Mouse (Mus musculus): Measurements from ENCODE around the gene P2ry14. TPM values are rescaled to one million over a fixed set of nuclear protein-coding genes. Genes with fewer than 3 reads are reported as not detected.
A peak's percentile ranks its signal among the peaks of the same experiment; 100 is the strongest.
"Not testable (repeated sequence)": the region's sequence is repeated elsewhere in the genome, so short reads cannot be mapped to it uniquely, and the experiment has no call there.

The P2ry14 gene
- polyA plus RNA-seq, 1 experiment from 2014 or later: 1.5 TPM

DNA sequence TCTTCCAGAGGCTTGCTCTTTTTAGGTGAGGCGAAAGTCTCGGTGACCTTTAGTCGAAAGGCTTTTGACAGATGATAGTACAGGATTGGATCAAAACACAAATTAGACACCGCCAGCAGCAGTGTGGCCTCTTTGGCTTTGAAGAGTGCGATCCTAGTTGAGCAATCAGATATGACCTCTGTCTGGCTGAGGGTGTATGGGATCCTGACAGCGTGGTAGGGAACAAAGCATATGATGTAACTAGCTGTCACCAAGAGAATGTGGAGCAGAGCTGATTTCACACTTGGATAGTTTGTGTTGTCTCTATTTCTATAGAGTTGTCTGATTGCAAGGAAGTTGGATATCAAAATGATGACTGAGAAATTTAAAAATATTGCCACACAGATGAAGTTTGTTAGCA is 56.0 kb downstream of the P2ry14 start:
- H3K9me3 ChIP-seq (replicated peaks): no peaks in the 10 kb centered on the region
- no peak for ATAC-seq (ENCODE audit: low FRiP score)
- no peak overlapping the region for H3K4me3 ChIP-seq
- no peak overlapping the region for H3K4me2 ChIP-seq (replicated peaks)
- H3K27me3 ChIP-seq: no peaks in the 10 kb centered on the region
- H3K36me3 ChIP-seq: no peaks in the 10 kb centered on the region
- H3K27ac ChIP-seq: no peak overlapping the region
- WGBS: 54% methylated on average over 6 of the region's 6 CpGs
- H3K9ac ChIP-seq: no peak overlapping the region
- H3K4me1 ChIP-seq: 0 out of 2 replicates have a peak, but pooled peaks cover 5% of the 10 kb centered on the region

DNA sequence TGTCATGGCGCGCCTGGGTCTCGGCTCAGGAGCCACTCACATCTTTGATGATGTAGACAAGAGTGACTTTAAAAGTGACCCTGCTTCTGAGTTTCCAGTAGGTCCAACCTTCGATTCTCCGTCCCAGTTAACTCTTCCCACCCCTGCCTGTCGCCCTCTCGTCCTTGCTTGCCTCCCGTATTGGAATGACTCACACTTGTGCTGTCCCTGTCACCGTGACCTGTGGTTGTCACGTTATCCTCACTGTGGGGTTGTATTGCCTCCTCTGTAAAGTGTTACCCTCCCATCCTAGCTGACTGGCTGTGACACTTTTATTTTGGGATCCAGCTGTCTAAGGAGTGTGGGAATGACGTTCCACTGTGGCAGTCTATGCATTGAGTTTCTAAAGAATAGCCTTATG is 60.7 kb downstream of the P2ry14 start:
- 79% methylated on average over 11 of the region's 11 CpGs for WGBS
- no peaks in the 10 kb centered on the region for H3K36me3 ChIP-seq
- no peaks in the 10 kb centered on the region for H3K9me3 ChIP-seq (replicated peaks)
- H3K4me3 ChIP-seq: no peak overlapping the region
- no peak overlapping the region for H3K4me2 ChIP-seq (replicated peaks)
- H3K9ac ChIP-seq: no peak overlapping the region
- no peak for ATAC-seq (ENCODE audit: low FRiP score)
- no peak overlapping the region for H3K27ac ChIP-seq
- H3K27me3 ChIP-seq: no peaks in the 10 kb centered on the region
- H3K4me1 ChIP-seq: 0 out of 2 replicates have a peak, but pooled peaks cover 5% of the 10 kb centered on the region

DNA sequence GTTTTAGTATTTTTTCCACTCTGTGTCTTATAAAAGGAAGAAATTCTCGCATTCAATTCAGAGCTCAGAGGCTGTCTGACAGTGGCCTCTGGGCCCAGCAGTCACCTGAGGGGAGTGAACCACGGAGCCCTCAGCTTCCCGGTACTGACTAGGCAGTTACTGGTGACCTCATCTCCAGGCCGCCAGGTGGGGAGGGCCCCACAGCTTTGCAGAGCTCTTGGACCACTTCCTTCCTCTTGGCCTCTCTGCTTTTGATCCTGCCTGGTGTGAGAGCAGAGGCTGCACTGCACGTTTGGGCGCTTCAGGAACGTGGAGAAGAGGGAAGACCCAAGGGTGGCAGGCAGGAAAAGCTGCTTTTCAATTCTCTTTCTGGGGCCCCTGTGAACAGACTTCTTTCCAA is 72.5 kb downstream of the P2ry14 start:
- 25% methylated on average over 7 of the region's 7 CpGs for WGBS

DNA sequence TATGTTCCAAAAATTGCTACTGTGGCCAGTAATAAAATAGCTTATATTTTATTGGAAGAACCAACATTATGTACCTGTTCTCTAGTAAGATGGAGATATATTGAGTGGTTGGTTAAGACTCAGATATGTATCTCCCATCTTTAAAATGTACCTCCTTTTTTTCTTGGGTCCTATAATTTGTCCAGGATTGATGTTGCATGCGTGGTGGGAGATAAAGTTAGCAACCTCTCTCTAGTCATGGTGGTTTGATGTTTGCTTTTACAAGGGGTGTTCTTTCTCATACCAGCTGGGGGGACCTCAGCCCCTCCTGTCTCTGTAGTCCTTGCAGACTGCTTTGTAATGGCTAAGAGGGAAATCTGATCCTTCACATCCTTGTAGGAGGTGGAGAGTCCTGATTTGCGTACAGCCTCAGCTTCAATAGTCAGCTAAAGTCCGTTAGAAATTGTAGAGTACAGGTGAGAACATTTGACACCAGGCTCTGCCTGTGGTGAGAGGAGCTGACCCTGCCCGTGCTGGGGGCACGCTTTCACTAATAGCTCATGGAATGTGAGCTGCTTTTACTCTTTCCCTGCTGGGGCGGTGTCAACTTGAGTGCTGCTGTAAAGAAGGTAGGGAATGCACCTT is 73.0 kb downstream of the P2ry14 start:
- Histone ChIP-seq H3K4me3 (no peak overlapping the region), H3K27me3 (no peaks in the 10 kb centered on the region), H3K4me2 (replicated peaks) (no peak overlapping the region), H3K36me3 (no peaks in the 10 kb centered on the region), H3K9me3 (replicated peaks) (no peaks in the 10 kb centered on the region), H3K9ac (no peak overlapping the region), H3K4me1 (peaks cover 7% of the 10 kb centered on the region), H3K27ac (no peak overlapping the region)
- WGBS: 24% methylated on average over 6 of the region's 6 CpGs
- no peak for ATAC-seq (ENCODE audit: low FRiP score)

More for the DNA sequence above, 72.5 kb downstream of the P2ry14 start:
- no peak for ATAC-seq (ENCODE audit: low FRiP score)
- no peak overlapping the region for H3K9ac ChIP-seq
- no peaks in the 10 kb centered on the region for H3K9me3 ChIP-seq (replicated peaks)
- H3K4me2 ChIP-seq (replicated peaks): 0 out of 2 replicates have a peak overlapping the region, but pooled peaks have one; percentile 6
- H3K4me3 ChIP-seq: no peak overlapping the region
- peaks cover 7% of the 10 kb centered on the region for H3K4me1 ChIP-seq
- no peak overlapping the region for H3K27ac ChIP-seq
- no peaks in the 10 kb centered on the region for H3K36me3 ChIP-seq
- H3K27me3 ChIP-seq: no peaks in the 10 kb centered on the region

DNA sequence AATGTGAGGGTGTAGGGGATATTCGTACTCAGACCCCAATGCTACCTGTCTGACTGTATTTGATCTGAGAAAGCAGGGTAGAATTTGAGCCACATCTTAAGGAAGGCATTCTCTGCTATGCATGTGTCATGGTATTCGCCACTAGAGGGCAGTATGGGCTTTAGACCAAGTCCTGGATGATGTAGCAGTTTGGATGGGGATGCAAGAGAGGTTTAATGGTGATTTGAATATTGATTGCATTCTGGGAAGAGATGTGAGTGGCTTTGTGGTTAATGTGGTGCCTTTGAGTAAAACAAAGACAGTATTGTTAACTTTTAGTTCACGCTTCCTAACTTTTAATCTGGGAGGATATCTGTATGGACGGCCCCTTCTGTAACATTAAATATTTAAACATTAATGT is 74.1 kb downstream of the P2ry14 start:
- H3K4me2 ChIP-seq (replicated peaks): no peak overlapping the region
- 45% methylated on average over 4 of the region's 4 CpGs for WGBS
- no peak overlapping the region for H3K9ac ChIP-seq
- peaks cover 7% of the 10 kb centered on the region for H3K4me1 ChIP-seq
- no peaks in the 10 kb centered on the region for H3K9me3 ChIP-seq (replicated peaks)
- no peaks in the 10 kb centered on the region for H3K27me3 ChIP-seq
- H3K27ac ChIP-seq: no peak overlapping the region
- no peaks in the 10 kb centered on the region for H3K36me3 ChIP-seq
- peak; percentile 77 for ATAC-seq (ENCODE audit: low FRiP score)
- no peak overlapping the region for H3K4me3 ChIP-seq

DNA sequence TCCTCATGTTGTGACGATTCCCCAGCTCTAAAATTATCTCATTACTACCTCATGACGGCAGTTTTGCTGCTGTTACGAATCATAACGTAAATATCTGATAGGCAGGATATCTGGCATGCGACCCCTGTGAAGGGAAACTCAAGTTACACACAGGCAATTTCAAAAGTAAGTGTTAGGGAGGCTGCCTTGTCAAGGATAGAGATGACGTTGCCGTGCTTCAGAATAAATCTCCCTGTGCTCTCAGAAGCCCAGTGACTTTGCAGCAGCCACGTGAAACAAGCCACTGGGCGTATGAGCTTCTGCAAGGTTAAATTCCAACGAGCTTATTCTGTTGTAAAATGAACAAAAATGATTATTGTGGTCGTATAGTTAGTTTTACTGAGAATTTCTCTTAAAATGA is 74.8 kb downstream of the P2ry14 start:
- H3K27me3 ChIP-seq: no peaks in the 10 kb centered on the region
- no peaks in the 10 kb centered on the region for H3K36me3 ChIP-seq
- H3K27ac ChIP-seq: no peak overlapping the region
- H3K9me3 ChIP-seq (replicated peaks): no peaks in the 10 kb centered on the region
- no peak overlapping the region for H3K4me2 ChIP-seq (replicated peaks)
- 83% methylated on average over 11 of the region's 11 CpGs for WGBS
- H3K9ac ChIP-seq: no peak overlapping the region
- H3K4me1 ChIP-seq: peaks cover 7% of the 10 kb centered on the region
- no peak overlapping the region for H3K4me3 ChIP-seq
- ATAC-seq (ENCODE audit: low FRiP score): no peak

DNA sequence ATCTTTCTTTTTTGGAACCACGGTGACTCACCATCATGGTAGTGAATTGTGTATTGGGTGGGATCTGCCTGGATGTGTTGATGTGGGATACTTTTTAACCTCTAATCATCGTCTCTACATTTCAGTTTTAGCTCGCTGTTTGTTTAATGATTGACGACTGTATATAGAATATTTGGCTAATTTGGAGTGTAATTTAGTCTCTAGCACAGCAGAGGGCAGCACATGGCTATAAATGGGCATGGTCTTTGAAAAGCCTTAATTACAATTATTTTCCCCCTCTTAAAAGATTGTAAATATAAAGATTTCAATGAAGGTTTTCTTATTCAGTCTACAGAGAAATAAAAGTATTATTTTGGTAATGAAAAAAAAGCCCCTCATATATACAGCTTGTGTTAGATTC is 76.1 kb downstream of the P2ry14 start:
- no peaks in the 10 kb centered on the region for H3K27me3 ChIP-seq
- H3K4me3 ChIP-seq: no peak overlapping the region
- ATAC-seq (ENCODE audit: low FRiP score): no peak
- H3K27ac ChIP-seq: no peak overlapping the region
- H3K9me3 ChIP-seq (replicated peaks): no peaks in the 10 kb centered on the region
- no peak overlapping the region for H3K9ac ChIP-seq
- H3K4me1 ChIP-seq: peaks cover 7% of the 10 kb centered on the region
- no peak overlapping the region for H3K4me2 ChIP-seq (replicated peaks)
- H3K36me3 ChIP-seq: no peaks in the 10 kb centered on the region
- WGBS: 61% methylated on average over 4 of the region's 4 CpGs

DNA sequence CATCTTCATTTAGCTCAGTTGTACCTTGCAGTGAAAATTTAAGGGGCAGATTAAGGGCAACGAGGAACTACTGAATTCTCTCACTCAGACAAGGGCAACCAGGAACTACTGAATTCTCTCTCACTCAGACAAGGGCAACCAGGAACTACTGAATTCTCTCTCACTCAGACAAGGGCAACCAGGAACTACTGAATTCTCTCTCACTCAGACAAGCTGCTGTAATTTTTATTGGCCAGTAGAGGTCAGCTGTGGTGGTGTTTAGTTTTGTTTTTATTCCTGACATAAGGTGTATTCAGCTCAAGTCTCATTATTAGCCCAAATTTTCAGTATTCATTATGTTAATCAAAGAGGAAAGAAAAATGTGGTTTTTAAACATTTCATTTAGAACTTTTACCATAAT is 84.3 kb downstream of the P2ry14 start:
- not testable (repeated sequence) for H3K4me3 ChIP-seq; H3K27me3 ChIP-seq; H3K4me2 ChIP-seq (replicated peaks); H3K4me1 ChIP-seq; H3K36me3 ChIP-seq; ATAC-seq (ENCODE audit: low FRiP score); H3K9me3 ChIP-seq (replicated peaks); H3K9ac ChIP-seq; H3K27ac ChIP-seq
- 91% methylated on average over 1 of the region's 1 CpGs for WGBS

DNA sequence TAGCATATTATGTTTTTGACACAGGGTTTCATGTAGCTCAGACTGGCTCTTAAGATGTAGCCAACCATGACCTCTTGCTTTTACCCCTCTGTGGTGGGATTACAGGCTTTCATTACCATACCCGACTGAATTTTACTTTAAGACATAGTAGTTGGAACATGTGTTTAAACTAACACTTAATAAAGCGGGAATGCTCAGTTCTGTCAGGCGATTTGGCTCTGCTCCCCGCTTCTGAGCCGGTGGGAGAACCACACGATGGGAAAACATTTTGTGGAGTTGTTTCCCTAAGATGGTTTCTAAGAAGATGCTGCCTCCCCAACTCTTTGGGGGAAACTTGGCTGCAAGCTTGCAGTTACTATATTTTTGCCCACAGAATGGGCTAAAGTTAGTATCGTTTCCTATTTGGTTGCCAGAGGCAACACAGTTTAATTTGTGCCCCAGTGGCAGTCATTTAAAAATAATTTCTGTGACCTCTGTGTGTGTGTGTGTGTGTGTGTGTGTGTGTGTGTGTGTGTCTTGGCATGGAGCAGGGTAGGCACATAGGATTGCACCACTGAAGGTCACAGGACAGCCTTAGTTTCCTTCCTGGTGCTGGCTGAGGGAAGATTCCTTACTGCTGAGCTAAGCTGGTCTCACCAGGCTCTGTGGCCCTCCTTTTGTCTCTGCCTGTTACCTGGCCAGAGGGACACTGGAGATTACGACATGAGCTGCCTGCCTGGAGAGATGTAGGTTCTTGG is 86.7 kb downstream of the P2ry14 start:
- H3K9me3 ChIP-seq (replicated peaks): no peaks in the 10 kb centered on the region
- no peak overlapping the region for H3K9ac ChIP-seq
- H3K4me2 ChIP-seq (replicated peaks): no peak overlapping the region
- no peak for ATAC-seq (ENCODE audit: low FRiP score)
- 78% methylated on average over 8 of the region's 8 CpGs for WGBS
- no peaks in the 10 kb centered on the region for H3K36me3 ChIP-seq
- H3K27ac ChIP-seq: no peak overlapping the region
- H3K27me3 ChIP-seq: no peaks in the 10 kb centered on the region
- H3K4me1 ChIP-seq: no peaks in the 10 kb centered on the region
- H3K4me3 ChIP-seq: no peak overlapping the region

DNA sequence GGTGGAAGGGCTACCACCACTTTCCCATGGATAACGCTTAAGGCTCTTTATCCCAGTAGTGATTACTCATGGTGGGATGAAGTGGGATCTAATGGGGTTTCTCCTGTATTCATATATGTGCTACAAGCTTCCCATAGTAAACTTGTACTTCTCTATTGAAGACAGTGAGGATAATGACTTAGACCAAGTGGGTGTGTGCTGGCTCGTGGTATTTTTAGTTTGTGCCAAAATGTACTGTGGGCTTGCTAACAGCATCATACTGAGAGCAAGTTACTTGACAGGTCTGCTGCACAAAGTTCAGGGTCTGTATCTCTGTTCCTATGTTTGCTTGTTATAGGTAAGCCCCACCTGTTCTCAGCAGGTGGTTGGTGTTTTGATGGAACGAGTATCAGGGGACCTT is 87.5 kb downstream of the P2ry14 start:
- 83% methylated on average over 3 of the region's 3 CpGs for WGBS
- no peaks in the 10 kb centered on the region for H3K9me3 ChIP-seq (replicated peaks)
- ATAC-seq (ENCODE audit: low FRiP score): no peak
- no peaks in the 10 kb centered on the region for H3K27me3 ChIP-seq
- no peaks in the 10 kb centered on the region for H3K36me3 ChIP-seq
- no peak overlapping the region for H3K9ac ChIP-seq
- H3K27ac ChIP-seq: no peak overlapping the region
- no peak overlapping the region for H3K4me3 ChIP-seq
- H3K4me2 ChIP-seq (replicated peaks): no peak overlapping the region
- no peaks in the 10 kb centered on the region for H3K4me1 ChIP-seq

Other genes starting within 250 kb of the P2ry14 start
- 4.8 and 4.9 TPM in 2 replicates for gene Med12l, start 147.8 kb downstream of the P2ry14 start, polyA plus RNA-seq (2016; fragmentation: Nextera tagmentation; extraction: Ambion mirVana)
- gene Gpr171, start 51.8 kb downstream of the P2ry14 start, polyA plus RNA-seq (2016; fragmentation: Nextera tagmentation; extraction: Ambion mirVana): 1.6 and 1.7 TPM in 2 replicates
- gene Gpr87, start 41.5 kb upstream of the P2ry14 start, polyA plus RNA-seq (2016; fragmentation: Nextera tagmentation; extraction: Ambion mirVana): 0.43 TPM in 1 of 2 replicates, not detected in the other
- gene P2ry13, start 57.3 kb upstream of the P2ry14 start, polyA plus RNA-seq (2016; fragmentation: Nextera tagmentation; extraction: Ambion mirVana): 1.2 and 1.4 TPM in 2 replicates
- gene P2ry12, start 109.3 kb upstream of the P2ry14 start, polyA plus RNA-seq (2016; fragmentation: Nextera tagmentation; extraction: Ambion mirVana): 4.3 and 5.4 TPM in 2 replicates
- 7.4 and 9.7 TPM in 2 replicates for gene Igsf10, start 190.8 kb upstream of the P2ry14 start, polyA plus RNA-seq (2016; fragmentation: Nextera tagmentation; extraction: Ambion mirVana)